Mouse (Mus musculus): ENCODE data around the gene Frmd6. TPM values are rescaled to one million over a fixed set of nuclear protein-coding genes. Genes with fewer than 3 reads are reported as not detected.

Frmd6 gene
- polyA plus RNA-seq (2017; shearing (Covaris generic)): 10 to 100 TPM; 17.2 to 32.7 TPM

GRCm38 (mm10) chr12:70824729-70825650, at the start of gene Frmd6:
Frmd6 (plus strand) TSS chr12:70825514.

GRCm38 (mm10) chr12:70937571-70938384, 112.5 kb downstream of the Frmd6 start, which contains the start of gene Actr10:
Actr10 (plus strand) TSS chr12:70937857.

Other genes starting within 250 kb of the Frmd6 start
- gene Actr10, start 112.3 kb downstream of the Frmd6 start, polyA plus RNA-seq (2017; shearing (Covaris generic)): 100 to 1,000 TPM; 283 to 315 TPM
- 100 to 1,000 TPM; 348 to 351 TPM for gene Psma3, start 149.1 kb downstream of the Frmd6 start, polyA plus RNA-seq (2017; shearing (Covaris generic))
- 100 to 1,000 TPM; 145 to 153 TPM for gene Arid4a, start 190.5 kb downstream of the Frmd6 start, polyA plus RNA-seq (2017; shearing (Covaris generic))

Data from inflammation-experienced regulatory T-cells (primary cell).